Mouse (Mus musculus) heart, embryonic 10.5 days (tissue): Measurements from ENCODE around the gene Gm10234. TPM values are rescaled to one million over a fixed set of nuclear protein-coding genes. Genes with fewer than 3 reads are reported as not detected.

ENCODE experiments used
- DNase-seq: peaks from one replicate; pipeline ENCODE4 v3.0.0-alpha.2; 2017; ENCODE audit warnings: low spot score
- H3K27ac ChIP-seq: fragments of 300-500 bp; sonication (generic); 2 replicates; pipeline ENCODE4 v1.5.1; 2016; ENCODE audit warnings: mild to moderate bottlenecking
- H3K27me3 ChIP-seq: fragments of 300-500 bp; sonication (generic); 2 replicates; pipeline ENCODE4 v1.6.1; 2016; ENCODE audit warnings: mild to moderate bottlenecking; ENCODE audit not compliant: poor library complexity, insufficient read depth, severe bottlenecking
- H3K36me3 ChIP-seq: fragments of 300-500 bp; sonication (generic); 2 replicates; pipeline ENCODE4 v1.6.1; 2016; ENCODE audit warnings: mild to moderate bottlenecking, moderate library complexity
- H3K4me1 ChIP-seq: fragments of 300-500 bp; sonication (generic); 2 replicates; pipeline ENCODE4 v1.6.1; 2016; ENCODE audit warnings: mild to moderate bottlenecking
- H3K4me3 ChIP-seq: fragments of 300-500 bp; sonication (generic); 2 replicates; pipeline ENCODE4 v1.5.1; 2016; ENCODE audit warnings: mild to moderate bottlenecking, moderate library complexity
- H3K9me3 ChIP-seq: fragments of 300-500 bp; sonication (generic); 2 replicates; pipeline ENCODE4 v1.6.1; 2016; ENCODE audit warnings: mild to moderate bottlenecking, moderate library complexity
- WGBS: fragments of 180-500 bp; shearing (Covaris S2); methylation state at CpG from one replicate; pipeline ENCODE4 v1.1.7; 2016; 5-methylcytosine and 5-hydroxymethylcytosine counted together
- polyA plus RNA-seq: library from polyadenylated mRNA; unstranded; fragments of >200 nt; fragmentation: Nextera tagmentation; extraction: Ambion mirVana; gene quantifications from 2 replicates; pipeline ENCODE4 v1.2.1, GENCODE M21; 2016

The Gm10234 gene
- not detected in 2 replicates for polyA plus RNA-seq

DNA sequence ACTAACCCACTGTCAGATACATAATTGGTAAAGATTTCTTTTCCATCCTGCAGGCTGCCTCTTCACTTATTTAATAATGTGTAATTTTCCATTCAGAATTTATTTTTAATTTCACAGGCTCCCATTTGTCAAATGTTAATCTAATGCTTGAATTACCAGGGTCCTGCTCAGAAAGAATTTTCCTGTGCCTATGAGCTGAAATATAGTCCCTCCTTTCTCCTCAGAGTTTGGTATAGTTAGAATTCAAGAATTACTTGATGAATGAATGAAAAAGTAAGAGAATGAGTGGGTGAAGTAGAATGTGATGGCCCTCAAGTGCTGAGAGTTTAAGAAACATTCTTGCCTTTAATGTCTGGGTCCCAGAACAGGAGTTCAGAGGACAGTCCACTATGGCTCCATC, at the start of gene Gm10234:
TSS of gene Gm10234 (plus strand) at position 301 of the 400 bp plus-strand sequence.
- Histone ChIP-seq H3K27me3 (no peaks in the 10 kb centered on the region), H3K4me3 (no peak within 1 kb of the TSS), H3K9me3 (no peaks in the 10 kb centered on the region), H3K36me3 (no peaks in the 10 kb centered on the region), H3K27ac (no peak within 1 kb of the TSS), H3K4me1 (no peaks in the 10 kb centered on the region)
- no peak for DNase-seq

DNA sequence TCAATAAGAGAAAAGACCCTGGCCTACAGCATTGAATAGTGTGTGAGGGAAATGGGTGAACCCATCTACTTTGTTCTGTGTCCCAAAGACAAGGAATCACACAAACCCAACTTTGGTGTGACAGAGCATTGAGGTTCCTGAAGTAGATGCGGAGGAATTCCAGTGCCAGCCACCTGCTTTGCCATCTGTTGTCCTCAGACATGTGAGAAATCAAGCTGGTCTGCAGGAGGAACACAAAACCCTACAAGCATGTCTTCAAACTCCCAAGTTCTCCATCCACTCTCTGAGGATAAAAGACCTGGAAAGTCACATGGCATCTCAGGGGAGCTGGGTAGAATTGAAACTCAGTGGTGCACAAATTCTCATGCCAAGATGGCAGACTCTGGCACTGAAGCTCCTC, 44.3 kb upstream of the Gm10234 start:
- no peaks in the 10 kb centered on the region for H3K27me3 ChIP-seq
- no peaks in the 10 kb centered on the region for H3K9me3 ChIP-seq
- 83% methylated on average over 1 of the region's 1 CpGs for WGBS
- no peak overlapping the region for H3K27ac ChIP-seq
- no peaks in the 10 kb centered on the region for H3K36me3 ChIP-seq
- H3K4me3 ChIP-seq = no peak overlapping the region
- DNase-seq = no peak
- peaks cover 5% of the 10 kb centered on the region for H3K4me1 ChIP-seq

- no peak for DNase-seq
- Histone ChIP-seq H3K36me3 (no peaks in the 10 kb centered on the region), H3K4me1 (no peaks in the 10 kb centered on the region), H3K9me3 (no peaks in the 10 kb centered on the region), H3K4me3 (no peak overlapping the region), H3K27ac (no peak overlapping the region), H3K27me3 (no peaks in the 10 kb centered on the region)
- 81% methylated on average over 4 of the region's 4 CpGs for WGBS
Measured at GRCm38 (mm10) chr6:95296025-95296424, 25.9 kb upstream of the Gm10234 start.

DNA sequence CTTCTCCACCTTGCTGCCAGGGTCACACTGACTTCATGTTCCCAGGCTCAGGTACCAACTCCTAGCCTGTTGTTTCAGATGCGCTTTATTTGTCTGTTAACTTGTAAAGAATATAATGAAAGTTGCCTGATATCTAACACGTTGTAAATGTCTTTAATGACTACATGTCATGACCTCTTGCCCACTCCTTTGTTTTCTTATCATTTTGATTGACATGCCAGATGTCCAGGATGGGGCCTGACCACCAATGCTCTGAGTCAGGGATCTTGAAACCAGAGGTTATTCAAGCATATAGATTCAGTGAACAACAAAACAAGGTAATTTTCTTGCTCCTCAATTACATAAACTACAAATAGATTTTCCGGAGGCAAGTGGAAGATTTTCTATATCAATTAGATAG, 23.5 kb upstream of the Gm10234 start:
- WGBS = 74% methylated on average over 3 of the region's 3 CpGs
- no peak for DNase-seq
- no peaks in the 10 kb centered on the region for H3K36me3 ChIP-seq
- no peaks in the 10 kb centered on the region for H3K27me3 ChIP-seq
- H3K27ac ChIP-seq = no peak overlapping the region
- no peaks in the 10 kb centered on the region for H3K9me3 ChIP-seq
- no peaks in the 10 kb centered on the region for H3K4me1 ChIP-seq
- no peak overlapping the region for H3K4me3 ChIP-seq

DNA sequence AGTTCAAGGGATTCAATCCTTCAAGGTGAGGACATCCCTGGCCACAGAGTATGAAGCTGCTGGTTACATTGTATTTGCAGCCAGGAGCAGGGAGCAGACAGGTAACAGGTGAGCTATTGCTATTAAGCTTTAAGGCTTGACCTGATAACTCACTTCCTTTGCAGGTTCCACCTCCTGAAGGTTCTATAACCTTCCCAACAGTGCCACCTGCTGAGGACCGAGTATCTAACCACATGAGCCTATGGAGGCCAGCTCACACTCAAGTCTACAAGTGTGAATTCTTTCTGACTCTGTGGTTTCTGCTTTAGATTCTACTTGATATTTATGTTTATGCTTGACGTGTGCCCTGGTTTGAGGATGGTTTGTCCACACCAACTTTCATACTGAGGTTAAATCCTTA, 21.3 kb upstream of the Gm10234 start:
- H3K9me3 ChIP-seq = no peaks in the 10 kb centered on the region

DNA sequence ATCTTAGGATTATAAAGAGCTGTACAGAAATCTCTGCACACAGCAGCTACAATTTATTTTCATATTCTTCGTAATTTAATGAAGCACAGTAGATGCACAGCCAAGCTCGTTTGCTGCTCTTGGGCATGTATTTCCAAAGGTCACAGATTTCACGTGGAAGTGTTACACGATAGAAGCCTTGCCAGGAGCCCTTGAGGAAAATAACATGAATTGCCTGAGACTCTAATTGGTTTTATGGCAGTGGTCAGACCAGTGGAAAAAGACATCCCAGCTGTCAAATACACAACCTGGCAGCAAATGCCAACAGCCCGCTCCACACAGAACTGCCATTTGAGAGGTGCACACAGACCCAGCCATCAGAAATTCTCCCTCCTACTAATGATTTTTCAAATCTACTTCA, 9.3 kb downstream of the Gm10234 start:
- no peaks in the 10 kb centered on the region for H3K9me3 ChIP-seq
- no peaks in the 10 kb centered on the region for H3K27me3 ChIP-seq
- WGBS = 85% methylated on average over 5 of the region's 5 CpGs
- no peaks in the 10 kb centered on the region for H3K36me3 ChIP-seq
- no peak for DNase-seq
- H3K4me1 ChIP-seq = no peaks in the 10 kb centered on the region
- no peak overlapping the region for H3K4me3 ChIP-seq
- no peak overlapping the region for H3K27ac ChIP-seq

More for the DNA sequence above, 21.3 kb upstream of the Gm10234 start:
- H3K36me3 ChIP-seq = no peaks in the 10 kb centered on the region
- no peak overlapping the region for H3K4me3 ChIP-seq
- no peak for DNase-seq
- 67% methylated on average over 2 of the region's 2 CpGs for WGBS
- no peak overlapping the region for H3K27ac ChIP-seq
- no peaks in the 10 kb centered on the region for H3K4me1 ChIP-seq
- no peaks in the 10 kb centered on the region for H3K27me3 ChIP-seq

- WGBS = 80% methylated on average over 6 of the region's 6 CpGs
- H3K4me1 ChIP-seq = no peaks in the 10 kb centered on the region
- H3K36me3 ChIP-seq = no peaks in the 10 kb centered on the region
- H3K9me3 ChIP-seq = no peaks in the 10 kb centered on the region
- DNase-seq = no peak
- H3K27me3 ChIP-seq = no peaks in the 10 kb centered on the region
- H3K4me3 ChIP-seq = no peak overlapping the region
- no peak overlapping the region for H3K27ac ChIP-seq
Measured at GRCm38 (mm10) chr6:95334781-95335180, 12.9 kb downstream of the Gm10234 start.

- no peak overlapping the region for H3K4me3 ChIP-seq
- no peaks in the 10 kb centered on the region for H3K27me3 ChIP-seq
Measured at GRCm38 (mm10) chr6:95349378-95349777, 27.5 kb downstream of the Gm10234 start.

DNA sequence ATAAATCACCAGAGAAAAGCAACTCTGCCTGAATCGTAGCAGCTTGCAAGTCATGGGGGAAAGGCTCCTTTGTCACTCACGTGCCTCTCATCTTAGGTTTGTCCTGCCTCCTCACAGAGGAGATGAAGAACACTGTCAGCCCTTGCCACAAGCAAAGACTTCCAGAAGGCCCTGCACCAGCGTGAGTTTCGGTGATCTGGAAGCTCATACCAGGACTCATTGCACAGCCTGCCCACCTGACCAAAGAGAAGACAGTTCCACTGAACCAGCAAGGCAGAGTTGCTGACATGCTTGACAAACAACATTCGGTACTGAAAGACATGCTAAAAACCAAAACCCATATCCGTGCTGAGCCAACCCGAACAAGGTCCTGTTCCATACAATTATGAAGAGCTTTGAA, 31.1 kb downstream of the Gm10234 start:
- WGBS = 85% methylated on average over 7 of the region's 7 CpGs
- H3K4me3 ChIP-seq = no peak overlapping the region
- H3K27ac ChIP-seq = no peak overlapping the region
- no peaks in the 10 kb centered on the region for H3K4me1 ChIP-seq
- H3K36me3 ChIP-seq = no peaks in the 10 kb centered on the region
- H3K27me3 ChIP-seq = no peaks in the 10 kb centered on the region
- no peaks in the 10 kb centered on the region for H3K9me3 ChIP-seq
- peak; percentile 58 for DNase-seq

More at GRCm38 (mm10) chr6:95349378-95349777, 27.5 kb downstream of the Gm10234 start:
- no peaks in the 10 kb centered on the region for H3K9me3 ChIP-seq
- H3K36me3 ChIP-seq = no peaks in the 10 kb centered on the region
- no peaks in the 10 kb centered on the region for H3K4me1 ChIP-seq
- no peak for DNase-seq
- H3K27ac ChIP-seq = no peak overlapping the region

- 65% methylated on average over 1 of the region's 1 CpGs for WGBS
- Histone ChIP-seq H3K4me1 (no peaks in the 10 kb centered on the region), H3K9me3 (no peaks in the 10 kb centered on the region), H3K27me3 (no peaks in the 10 kb centered on the region), H3K36me3 (no peaks in the 10 kb centered on the region), H3K4me3 (no peak overlapping the region), H3K27ac (no peak overlapping the region)
- DNase-seq = no peak
Measured at GRCm38 (mm10) chr6:95353886-95354285, 32.0 kb downstream of the Gm10234 start.

DNA sequence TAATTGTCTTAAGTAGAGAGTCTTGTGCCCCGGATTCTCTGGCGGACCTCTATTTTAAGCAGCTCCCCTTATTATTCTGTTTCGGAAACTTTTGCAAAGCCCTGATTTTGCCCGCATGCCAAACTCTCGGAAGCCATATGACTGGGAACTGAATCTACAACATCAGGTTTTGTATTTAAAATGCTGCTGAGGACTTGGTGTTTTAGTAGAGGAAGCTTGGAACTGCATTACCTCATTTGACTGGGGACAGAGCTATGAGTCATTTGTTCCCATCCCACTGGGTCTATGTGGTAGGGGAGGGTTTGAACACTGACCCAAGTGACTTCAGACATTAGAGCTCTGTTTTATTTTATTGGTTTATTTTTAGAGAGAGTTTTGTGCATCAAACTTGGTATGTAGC, 38.2 kb downstream of the Gm10234 start:
- Histone ChIP-seq H3K9me3 (no peaks in the 10 kb centered on the region), H3K27me3 (no peaks in the 10 kb centered on the region), H3K4me1 (no peaks in the 10 kb centered on the region), H3K27ac (no peak overlapping the region), H3K4me3 (no peak overlapping the region), H3K36me3 (no peaks in the 10 kb centered on the region)
- no peak for DNase-seq
- WGBS = 83% methylated on average over 5 of the region's 5 CpGs

DNA sequence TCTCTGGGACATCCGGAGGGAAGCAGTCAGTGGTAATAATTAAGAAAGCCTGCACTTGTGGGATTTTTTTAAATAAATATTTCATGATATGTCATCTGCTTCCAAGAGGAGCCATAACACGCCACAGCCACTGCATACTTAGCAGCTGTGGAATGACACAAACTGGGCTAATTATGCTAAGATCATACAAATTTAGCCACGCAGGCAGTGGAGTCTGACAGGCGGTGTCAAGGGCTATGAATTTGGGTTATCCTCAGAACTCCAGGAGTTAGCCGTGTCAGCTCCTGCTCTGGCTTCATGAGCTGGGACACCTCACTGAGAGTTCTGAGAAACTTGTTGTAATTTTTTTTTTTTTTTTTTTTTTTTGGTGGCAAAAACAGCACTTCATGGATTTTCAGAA, 40.8 kb downstream of the Gm10234 start:
- 87% methylated on average over 5 of the region's 5 CpGs for WGBS
- no peaks in the 10 kb centered on the region for H3K9me3 ChIP-seq

DNA sequence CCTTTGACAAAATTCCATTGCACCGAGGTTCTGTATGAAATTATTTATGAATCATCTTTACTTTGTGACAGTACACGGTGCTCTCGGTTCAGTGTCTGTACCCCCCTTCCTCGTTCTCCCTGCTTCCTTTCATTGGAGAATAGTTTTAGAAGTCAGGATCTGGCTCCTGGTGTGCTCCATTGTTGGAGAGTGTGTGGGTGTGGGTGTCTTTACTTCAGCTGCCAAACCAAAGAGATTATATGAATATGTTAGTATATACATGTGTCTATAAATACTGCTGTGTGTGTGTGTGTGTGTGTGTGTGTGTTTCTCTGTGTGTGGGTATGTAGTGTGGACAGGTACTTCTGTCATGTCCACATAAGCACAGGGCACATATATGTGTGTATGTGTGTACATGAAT, 49.9 kb downstream of the Gm10234 start:
- Histone ChIP-seq H3K27me3 (no peaks in the 10 kb centered on the region), H3K27ac (no peak overlapping the region), H3K9me3 (no peaks in the 10 kb centered on the region), H3K4me1 (no peaks in the 10 kb centered on the region), H3K36me3 (no peaks in the 10 kb centered on the region), H3K4me3 (no peak overlapping the region)
- WGBS = 79% methylated on average over 4 of the region's 4 CpGs
- DNase-seq = no peak

More for the DNA sequence above, 40.8 kb downstream of the Gm10234 start:
- H3K27me3 ChIP-seq = no peaks in the 10 kb centered on the region
- DNase-seq = no peak
- no peak overlapping the region for H3K27ac ChIP-seq
- no peaks in the 10 kb centered on the region for H3K4me1 ChIP-seq
- no peak overlapping the region for H3K4me3 ChIP-seq
- H3K36me3 ChIP-seq = no peaks in the 10 kb centered on the region
